Mouse (Mus musculus) urinary bladder, postnatal 10 days (tissue): Measurements from ENCODE around the gene Slc9a4.
"Not testable (repeated sequence)": the region's sequence is repeated elsewhere in the genome, so short reads cannot be mapped to it uniquely, and the experiment has no call there.

ENCODE experiments used
- DNase-seq: peaks from one replicate; pipeline ENCODE4 v3.0.0; 2022; ENCODE audit warnings: low spot score

Slc9a4 gene

DNA sequence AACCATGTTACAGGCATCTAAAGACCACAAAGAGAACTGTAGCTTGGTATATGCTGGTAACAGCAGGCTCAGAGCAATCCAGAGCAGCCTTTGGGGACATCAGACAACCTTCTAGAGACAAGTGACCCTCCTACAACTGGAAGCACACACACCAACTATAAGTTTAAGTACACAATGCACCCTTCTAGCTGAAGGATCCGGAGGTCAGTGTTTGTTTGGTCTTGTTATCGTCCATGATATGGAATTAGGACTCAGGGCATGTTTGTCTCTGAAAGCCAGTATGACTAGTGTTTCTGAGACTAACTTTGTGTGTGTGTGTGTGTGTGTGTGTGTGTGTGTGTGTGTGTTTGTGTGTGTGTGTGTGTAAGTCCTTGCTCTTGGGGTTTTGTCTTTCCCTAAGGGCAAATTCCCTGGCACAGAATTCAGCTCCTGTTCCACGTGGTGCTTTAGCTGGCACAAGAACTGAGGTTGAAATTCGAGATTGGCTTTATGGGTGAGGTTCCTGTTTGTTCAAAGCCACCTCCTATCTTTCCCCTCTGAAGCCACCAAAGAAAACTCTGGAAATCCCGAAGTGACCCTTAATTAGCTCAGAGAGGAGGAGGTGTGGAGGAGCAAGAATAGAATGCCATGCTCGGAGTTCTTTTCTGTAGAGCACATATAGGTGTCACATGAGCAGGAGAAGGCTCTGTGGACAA is 71.1 kb downstream of the Slc9a4 start:
- no peak for DNase-seq

DNA sequence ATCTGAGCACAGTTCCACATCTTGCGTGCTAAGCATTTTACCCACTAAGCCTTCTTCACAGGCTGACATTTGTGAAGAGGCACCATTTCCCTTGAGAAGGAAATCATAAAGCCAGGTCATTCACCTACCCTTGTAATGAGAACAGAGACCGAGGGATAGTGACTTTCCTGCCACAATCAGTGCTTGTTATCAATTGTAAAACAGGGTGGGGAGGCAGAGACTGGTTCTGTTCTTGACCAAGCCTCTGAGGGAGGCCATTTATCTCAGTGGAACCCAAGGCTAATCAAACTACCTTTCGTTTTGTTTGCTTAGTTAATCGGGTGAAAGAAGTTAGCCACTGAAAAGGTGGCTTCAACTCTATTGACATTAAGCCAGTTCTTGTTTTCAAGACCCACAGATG is 77.2 kb downstream of the Slc9a4 start:
- no peak for DNase-seq

DNA sequence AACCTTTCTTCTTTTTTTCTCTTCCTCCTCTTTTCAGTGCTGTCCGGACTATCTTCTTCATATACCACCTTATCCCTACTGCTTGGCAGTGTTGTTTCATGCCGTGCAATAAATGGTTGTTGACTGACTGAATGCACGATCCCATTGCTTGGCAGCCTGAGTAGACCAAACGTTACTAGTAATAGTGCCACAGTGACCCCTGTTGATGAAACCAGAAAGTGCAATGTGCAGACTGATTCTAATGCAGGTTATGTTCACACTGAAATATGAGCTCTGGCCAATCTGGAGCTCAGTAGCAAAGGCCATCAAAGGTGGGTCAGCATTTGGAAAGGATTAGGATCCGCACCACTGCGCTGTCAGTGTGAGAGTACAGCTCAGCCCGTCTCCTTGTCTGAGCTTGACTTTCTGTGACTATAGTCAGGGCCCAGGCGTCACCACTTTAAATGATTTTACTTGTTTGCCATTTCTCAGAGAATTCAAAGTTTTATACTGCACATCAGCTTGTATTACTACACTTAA is 78.2 kb downstream of the Slc9a4 start:
- DNase-seq: no peak

DNA sequence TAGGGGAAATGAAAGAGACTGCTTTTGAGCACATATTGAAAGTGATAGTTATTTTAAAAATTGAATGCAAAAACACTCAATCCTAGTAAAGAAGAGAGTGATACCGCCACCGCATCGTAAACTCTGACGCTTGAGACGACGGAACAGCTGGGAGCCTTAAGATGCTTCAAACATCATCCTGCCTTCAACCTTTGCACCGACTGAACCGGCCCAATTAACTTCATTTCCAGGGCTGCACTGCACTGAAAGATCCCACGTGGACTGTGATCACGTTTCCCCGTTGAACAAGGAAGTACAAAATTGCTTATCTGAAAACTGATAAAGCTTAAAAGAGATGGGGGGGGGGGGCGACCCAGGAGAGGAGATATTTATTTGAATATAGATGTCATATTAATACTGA is 79.1 kb downstream of the Slc9a4 start:
- no peak for DNase-seq

DNA sequence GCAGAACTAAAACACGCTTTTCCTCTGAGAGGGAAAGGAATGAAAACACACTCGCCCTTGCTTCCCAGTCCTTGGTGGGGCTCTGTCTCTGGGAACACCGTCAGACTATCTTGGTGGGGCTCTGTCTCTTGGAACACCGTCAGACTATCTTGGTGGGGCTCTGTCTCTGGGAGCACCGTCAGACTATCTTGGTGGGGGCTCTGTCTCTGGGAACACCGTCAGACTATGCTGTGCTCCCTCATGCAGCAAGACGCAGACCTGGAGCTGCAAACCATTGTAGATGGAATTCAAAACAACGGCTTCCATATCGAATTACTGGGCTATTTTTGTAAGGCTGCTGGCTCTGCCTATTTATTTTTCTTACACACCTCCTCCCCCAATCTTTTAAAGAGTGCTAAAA is 79.6 kb downstream of the Slc9a4 start:
- DNase-seq: no peak

DNA sequence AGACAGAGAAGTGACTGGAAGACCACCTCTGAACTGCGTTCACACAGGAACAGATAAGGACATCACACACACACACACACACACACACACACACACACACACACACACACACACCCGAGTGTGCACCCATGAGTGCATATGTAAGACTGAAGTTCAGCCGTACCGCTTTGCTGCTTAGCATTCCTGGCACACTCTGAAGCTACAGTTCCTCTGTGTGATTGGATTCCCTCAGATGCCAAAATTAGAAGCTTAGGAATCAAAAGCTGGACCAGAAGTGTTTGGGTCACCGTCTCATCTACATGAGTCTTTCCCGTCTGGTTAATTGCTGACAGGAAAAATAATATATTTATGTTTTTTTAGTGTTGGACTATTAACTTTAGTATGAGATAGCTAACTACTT is 81.0 kb downstream of the Slc9a4 start:
- no peak for DNase-seq

DNA sequence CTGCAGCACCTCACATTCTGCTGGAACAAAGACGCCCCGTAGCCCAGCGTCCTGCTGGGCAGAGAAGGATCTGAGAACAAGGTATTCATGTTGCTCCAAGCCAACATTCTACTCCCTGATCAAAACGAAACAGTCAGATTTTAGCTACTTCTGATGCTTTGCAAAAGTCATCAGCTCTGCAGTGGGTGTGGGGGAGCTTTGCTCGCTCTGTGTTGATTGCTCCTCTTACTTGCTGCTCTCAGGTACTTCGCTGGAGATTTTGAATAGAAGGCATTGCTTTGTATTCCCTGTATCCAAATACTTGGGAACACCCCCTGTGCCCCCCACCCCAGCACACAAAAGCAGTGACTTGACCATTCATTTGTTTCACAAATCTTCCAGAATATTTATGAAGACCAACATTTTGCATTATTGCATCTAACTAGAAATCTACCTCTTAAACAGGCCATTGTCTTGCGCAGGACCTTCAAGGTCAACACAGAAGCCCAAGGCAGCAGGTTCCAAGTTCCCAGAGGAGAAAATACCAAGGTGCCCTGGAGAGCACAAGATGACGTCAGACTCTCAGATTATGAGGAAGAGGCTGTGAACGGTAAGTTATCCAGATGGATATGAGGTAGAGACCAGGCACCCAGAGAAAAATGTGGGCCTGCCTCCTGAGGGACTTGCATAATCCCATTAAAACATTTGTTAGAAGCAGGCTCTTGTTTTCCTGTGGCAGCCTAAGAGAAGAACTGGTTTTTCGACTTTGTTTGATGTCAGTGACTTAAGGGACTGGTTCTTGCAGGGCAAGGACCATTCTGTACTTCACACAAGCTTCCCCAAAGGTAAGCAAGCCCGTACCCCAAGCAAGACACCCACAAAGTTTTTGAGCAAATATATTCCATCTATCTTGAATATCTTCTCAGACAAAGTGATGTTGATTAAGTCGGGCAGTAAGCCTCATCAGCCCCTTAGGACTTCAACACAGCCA is 85.8 kb downstream of the Slc9a4 start:
- DNase-seq: no peak

DNA sequence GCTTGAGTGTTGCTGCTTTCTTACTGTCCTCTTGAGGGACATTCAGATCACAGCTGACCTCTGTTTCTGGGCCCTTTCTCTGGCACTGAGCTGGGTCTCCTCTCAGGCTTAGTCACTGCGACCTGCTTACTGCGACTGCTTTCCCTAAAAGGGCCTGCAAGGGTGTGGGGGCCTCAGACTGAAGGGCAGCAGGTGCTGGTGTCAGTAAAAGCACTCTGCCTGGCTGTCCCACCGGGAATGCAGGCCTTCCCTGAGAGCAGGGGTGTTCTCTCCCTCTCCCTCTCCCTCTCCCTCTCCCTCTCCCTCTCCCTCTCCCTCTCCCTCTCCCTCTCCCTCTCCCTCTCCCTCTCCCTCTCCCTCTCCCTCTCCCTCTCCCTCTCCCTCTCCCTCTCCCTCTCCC is 87.6 kb downstream of the Slc9a4 start:
- not testable (repeated sequence) for DNase-seq

DNA sequence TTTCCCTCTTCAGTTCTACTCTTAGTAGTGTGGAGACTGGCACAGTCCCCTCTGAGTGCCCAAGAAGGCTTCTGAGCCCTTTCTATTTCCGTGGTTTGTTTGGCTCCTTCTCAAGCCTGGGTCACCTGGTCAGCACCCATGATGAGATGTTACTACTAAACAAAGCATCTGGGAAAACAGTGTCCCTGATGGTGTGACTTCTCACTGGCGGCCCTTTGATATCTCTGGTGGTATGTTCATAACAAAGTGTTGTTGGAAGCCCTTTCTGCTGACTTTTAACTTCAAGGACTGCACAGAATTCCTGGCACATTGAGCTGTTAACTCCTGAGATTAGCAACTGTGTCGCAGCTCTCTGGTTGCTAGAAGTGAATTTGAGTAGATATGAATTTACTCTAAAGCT is 90.1 kb downstream of the Slc9a4 start:
- no peak for DNase-seq

DNA sequence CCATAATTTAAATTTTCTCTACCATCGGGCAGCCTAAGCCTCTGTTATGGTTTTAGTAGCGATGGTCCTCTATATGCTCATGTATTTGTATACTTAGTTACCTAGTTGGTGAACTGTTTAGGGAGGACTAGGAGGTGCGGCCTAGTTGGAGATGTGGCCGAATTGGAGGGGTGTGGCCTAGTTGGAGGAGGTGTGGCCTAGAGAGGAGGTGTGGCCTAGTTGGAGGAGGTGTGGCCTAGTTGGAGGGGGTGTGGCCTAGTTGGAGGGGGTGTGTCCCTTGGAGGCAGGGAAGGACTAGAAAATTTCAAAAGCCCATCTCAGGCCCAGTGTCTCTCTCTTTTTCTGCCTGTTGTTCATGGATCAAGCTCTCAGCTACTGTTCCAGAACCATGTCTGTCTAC is 91.6 kb downstream of the Slc9a4 start:
- DNase-seq: no peak

DNA sequence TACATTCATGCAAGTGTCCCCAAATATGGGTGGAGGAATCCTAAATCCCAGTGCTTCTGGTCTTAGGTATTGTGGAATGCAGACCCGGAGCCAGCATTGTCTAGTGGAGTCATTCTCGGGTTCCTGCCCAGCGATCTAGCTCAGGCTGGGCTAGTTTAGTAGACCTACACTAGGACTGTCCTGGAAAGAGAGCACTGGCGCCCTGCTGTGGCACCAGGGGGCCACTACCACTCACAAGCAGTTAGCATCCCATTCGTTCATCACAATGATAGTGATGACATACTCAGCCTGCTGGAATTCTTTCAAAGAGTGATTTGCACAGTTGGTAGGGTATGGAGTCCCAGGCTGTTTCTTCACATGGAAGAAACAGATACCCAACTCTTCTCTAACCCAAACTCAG is 97.4 kb downstream of the Slc9a4 start:
- DNase-seq: no peak
